Mouse (Mus musculus): Measurements from ENCODE around the gene Atcay. TPM values are rescaled to one million over a fixed set of nuclear protein-coding genes. Genes with fewer than 3 reads are reported as not detected.

Gene Atcay
- polyA plus RNA-seq, 1 experiment from 2014 or later: 6.7 TPM

DNA sequence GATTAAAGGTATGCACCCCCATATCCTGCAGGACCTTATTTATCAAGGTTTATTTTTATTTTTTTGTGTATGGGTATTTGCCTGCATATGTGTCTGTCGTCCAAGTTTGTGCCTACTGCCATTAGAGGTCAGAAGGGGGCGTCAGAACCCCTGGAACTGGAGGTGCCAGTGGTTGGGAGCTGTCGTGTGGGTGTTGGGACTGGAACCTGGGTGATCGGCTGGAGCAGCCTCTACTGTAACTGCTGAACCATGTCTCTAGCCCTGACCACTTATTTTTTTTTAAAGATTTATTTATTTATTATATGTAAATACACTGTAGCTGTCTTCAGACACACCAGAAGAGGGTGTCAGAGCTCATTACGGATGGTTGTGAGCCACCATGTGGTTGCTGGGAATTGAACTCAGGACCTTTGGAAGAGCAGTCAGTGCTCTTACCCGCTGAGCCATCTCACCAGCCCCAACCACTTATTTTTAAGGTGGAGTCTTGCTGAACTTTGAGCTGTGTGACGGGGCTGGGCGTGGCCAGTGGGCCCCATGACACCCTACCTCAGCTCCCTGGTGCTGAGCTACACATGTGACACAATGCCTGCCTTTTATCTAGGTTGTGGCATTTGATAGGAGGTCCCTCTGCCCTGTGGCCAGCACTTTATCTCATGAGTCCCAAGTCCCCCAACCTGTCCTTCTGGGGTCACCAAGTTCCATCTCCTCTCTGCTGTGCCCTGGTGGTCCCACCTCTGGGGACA, 27.5 kb downstream of the Atcay start:
- DNase-seq (ENCODE audit: extremely low spot score, low spot score): no peak
- no peak overlapping the region for H3K27ac ChIP-seq
- H3K4me3 ChIP-seq: no peak overlapping the region
- no peaks in the 10 kb centered on the region for H3K9me3 ChIP-seq
- 72% methylated on average over 8 of the region's 8 CpGs for WGBS
- H3K36me3 ChIP-seq (replicated peaks): no peaks in the 10 kb centered on the region
- peaks cover 22% of the 10 kb centered on the region for H3K27me3 ChIP-seq (ENCODE audit: poor library complexity, severe bottlenecking)
- H3K4me1 ChIP-seq: peaks cover 10% of the 10 kb centered on the region

DNA sequence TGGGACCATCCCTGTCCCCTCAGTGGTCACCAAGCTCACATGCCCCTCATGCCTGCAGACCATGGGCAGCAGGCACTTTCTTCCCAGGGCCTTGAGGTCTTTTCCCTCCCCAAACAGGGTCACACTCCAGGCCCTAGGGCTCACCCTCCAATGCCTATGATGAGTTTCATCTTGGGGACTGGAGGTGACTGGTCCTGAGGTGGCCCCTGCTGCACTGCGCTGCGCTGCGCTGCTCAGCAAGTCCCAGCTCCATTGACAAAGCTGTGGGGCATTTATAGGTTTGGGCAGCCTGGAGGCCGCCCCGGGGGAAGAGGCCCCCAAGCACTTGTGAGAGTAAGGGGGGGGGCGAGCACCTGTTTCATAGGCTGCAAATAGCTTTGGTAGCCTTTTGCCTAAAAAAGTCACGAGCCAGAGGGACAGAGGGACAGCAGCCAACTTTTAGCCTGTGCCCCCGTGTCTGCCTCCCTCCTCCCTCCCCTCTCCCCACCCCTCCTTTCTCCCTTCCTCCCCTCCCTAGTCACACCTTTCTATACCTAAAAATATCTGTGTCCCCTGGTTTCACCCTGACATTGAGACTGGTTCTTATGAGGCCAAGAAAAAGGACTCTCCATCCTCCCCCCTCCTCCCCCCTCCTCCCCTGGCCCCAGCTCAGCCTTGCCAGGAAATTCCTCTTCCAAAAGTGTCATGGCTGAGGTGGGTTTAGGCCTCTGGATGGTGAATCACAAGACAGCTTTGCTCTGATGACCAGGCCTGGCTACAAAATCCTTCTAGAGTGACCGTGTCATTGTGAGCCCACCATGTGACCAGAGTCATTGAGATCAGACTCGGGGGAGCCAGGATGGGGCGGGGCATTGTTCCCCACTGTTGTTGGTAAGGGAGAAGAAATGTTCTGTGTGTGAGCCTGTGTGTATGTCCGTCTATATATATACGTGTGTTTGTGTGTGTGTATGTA, 28.6 kb downstream of the Atcay start, which contains the start of gene Nmrk2:
Gene Nmrk2, minus strand, starts transcription at position 245 of the 952 bp plus-strand sequence.
- H3K27ac ChIP-seq: no peak within 1 kb of the TSS
- WGBS: 64% methylated on average over 13 of the region's 13 CpGs
- H3K36me3 ChIP-seq (replicated peaks): no peaks in the 10 kb centered on the region
- H3K9me3 ChIP-seq: no peaks in the 10 kb centered on the region
- peaks cover 10% of the 10 kb centered on the region for H3K4me1 ChIP-seq
- H3K27me3 ChIP-seq (ENCODE audit: poor library complexity, severe bottlenecking): peaks cover 29% of the 10 kb centered on the region
- DNase-seq (ENCODE audit: extremely low spot score, low spot score): no peak
- no peak within 1 kb of the TSS for H3K4me3 ChIP-seq

DNA sequence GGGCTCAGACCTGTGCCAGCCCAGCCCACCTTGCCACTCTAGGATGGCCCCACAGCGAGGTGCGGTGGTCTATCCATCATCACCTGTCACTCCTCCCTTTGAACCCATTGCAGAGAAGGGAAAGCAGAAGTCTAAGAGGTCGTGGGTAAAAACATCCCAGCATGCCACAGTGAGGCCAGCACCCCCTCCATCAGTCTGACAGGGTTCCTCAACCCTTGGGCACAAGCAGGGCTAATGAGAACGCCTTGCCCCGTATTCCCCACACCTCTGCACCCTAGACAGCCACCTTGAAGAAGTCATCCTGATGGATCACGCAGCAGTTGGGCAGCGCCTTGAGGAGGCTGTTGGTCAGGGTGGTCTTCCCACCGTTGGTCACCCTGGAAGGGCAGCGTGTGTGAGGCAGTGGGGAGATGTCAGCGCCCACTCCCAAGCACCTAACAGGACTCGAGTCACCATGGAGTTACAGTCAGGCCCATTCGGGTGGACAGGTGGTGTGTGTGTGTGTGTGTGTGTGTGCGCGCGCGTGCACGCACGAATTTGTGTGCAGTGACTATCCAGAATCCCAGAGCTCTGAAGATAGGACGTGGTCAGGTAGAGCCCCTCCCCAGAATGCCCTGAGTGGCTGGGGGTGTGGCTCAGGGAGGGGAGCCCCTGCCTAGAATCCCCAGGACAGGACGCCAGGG, 29.9 kb downstream of the Atcay start:
- WGBS: 82% methylated on average over 20 of the region's 20 CpGs
- Histone ChIP-seq H3K9me3 (no peaks in the 10 kb centered on the region), H3K36me3 (replicated peaks) (no peaks in the 10 kb centered on the region), H3K4me1 (peaks cover 10% of the 10 kb centered on the region), H3K27ac (no peak overlapping the region), H3K27me3 (ENCODE audit: poor library complexity, severe bottlenecking) (peaks cover 42% of the 10 kb centered on the region), H3K4me3 (no peak overlapping the region)
- no peak for DNase-seq (ENCODE audit: extremely low spot score, low spot score)

DNA sequence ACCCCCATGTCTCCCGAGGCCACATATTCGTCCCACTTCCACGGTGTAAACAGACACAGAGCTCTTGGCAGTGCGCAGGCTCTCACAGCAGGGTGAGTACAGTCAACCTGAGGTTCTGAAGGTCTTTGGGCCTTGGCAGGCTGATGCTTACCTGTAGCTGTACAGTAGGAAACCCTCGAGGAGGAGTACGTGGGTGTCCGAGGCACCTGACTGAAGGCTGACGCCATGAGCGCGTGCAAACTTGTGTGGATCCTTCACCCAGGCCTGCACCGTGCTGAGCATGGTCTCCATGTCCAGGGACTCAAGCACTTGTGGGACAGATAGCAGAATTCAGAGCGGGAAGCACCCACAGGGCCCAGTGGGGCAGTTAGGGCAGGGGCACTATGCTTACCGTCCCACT, 30.5 kb downstream of the Atcay start:
- peaks cover 12% of the 10 kb centered on the region for H3K4me1 ChIP-seq
- H3K36me3 ChIP-seq (replicated peaks): no peaks in the 10 kb centered on the region
- peaks cover 48% of the 10 kb centered on the region for H3K27me3 ChIP-seq (ENCODE audit: poor library complexity, severe bottlenecking)
- DNase-seq (ENCODE audit: extremely low spot score, low spot score): no peak
- no peaks in the 10 kb centered on the region for H3K9me3 ChIP-seq
- 84% methylated on average over 13 of the region's 13 CpGs for WGBS
- no peak overlapping the region for H3K27ac ChIP-seq
- no peak overlapping the region for H3K4me3 ChIP-seq

DNA sequence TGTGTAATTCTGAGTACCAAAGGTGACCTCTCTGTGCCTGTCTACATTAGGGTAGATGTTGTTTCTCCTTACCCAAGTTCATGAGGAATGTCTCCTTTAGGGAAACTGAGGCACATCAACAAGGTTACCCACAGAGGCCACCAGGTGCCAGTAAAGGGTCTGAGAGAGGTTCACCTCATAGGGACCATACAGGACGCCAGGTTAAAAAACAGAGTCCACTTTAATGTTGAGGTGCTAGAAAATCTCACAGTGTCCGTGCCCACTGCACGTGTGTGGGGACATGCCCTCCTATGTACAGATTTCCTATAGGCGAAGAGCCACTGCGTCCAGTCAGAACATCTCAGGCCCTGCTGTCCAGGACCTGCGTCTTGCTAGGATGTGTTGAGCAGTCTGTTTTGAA, 31.6 kb downstream of the Atcay start:
- Histone ChIP-seq H3K27ac (no peak overlapping the region), H3K27me3 (ENCODE audit: poor library complexity, severe bottlenecking) (peaks cover 60% of the 10 kb centered on the region), H3K36me3 (replicated peaks) (no peaks in the 10 kb centered on the region), H3K9me3 (no peaks in the 10 kb centered on the region), H3K4me1 (peaks cover 21% of the 10 kb centered on the region), H3K4me3 (no peak overlapping the region)
- no peak for DNase-seq (ENCODE audit: extremely low spot score, low spot score)
- WGBS: 83% methylated on average over 6 of the region's 6 CpGs

GRCm38 (mm10) chr10:81198230-81198629, 32.4 kb downstream of the Atcay start:
- no peaks in the 10 kb centered on the region for H3K9me3 ChIP-seq
- H3K27ac ChIP-seq: no peak overlapping the region
- H3K36me3 ChIP-seq (replicated peaks): no peaks in the 10 kb centered on the region
- H3K27me3 ChIP-seq (ENCODE audit: poor library complexity, severe bottlenecking): peaks cover 67% of the 10 kb centered on the region
- WGBS: 3% methylated on average over 9 of the region's 9 CpGs
- H3K4me1 ChIP-seq: peaks cover 26% of the 10 kb centered on the region
- no peak overlapping the region for H3K4me3 ChIP-seq
- DNase-seq (ENCODE audit: extremely low spot score, low spot score): peak; percentile 66

DNA sequence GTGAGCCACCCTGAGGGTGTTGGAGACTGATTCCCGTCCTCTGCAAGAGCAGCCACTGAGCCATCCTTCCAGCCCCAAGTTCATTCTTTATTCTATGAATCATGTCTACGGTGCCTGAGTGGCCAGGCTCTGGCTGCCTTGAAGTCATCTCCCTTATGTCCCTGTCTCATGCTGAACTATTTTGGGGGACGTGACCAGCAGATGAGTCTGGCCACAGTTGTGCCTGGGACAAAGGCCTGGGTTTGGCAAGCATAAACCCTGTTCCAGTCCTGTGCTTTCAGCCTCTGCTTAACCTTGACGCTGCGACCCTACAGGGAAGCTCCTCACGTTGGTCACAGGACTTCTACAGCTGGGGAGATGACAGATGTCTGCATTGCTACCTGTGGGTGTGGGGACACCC, 33.3 kb downstream of the Atcay start:
- no peak overlapping the region for H3K4me3 ChIP-seq
- H3K9me3 ChIP-seq: no peaks in the 10 kb centered on the region
- H3K4me1 ChIP-seq: peaks cover 33% of the 10 kb centered on the region
- WGBS: 66% methylated on average over 6 of the region's 6 CpGs
- no peak for DNase-seq (ENCODE audit: extremely low spot score, low spot score)
- H3K36me3 ChIP-seq (replicated peaks): no peaks in the 10 kb centered on the region
- H3K27me3 ChIP-seq (ENCODE audit: poor library complexity, severe bottlenecking): peaks cover 73% of the 10 kb centered on the region
- no peak overlapping the region for H3K27ac ChIP-seq

DNA sequence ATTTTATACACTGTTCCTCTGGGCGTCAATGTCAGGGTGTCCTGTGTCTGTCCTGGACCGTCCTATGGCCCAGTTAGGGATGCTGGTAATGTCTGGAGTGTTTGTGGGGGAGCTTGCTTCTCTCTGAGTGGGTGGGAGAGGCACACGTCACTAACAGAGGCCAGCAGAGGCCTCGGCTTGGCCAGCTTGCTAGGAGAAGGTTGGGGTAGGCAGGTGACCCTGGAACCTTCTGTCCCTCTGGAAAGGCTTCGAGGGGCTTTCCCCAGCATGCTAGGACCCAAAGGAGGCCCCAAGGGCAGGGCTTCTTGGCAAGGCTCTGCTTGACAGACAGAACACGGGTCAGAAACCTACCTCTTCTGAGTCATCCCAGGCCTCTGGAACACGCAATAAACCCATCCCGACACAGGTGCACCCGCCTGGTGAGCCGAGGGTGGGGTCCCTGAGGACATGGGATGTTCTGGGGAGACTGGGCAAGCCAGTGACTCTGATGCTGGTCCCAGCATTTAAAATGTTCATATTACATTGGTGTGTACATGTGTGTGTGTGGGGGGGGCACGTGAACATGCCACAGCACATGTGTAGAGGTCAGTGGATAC, 34.1 kb downstream of the Atcay start:
- H3K27ac ChIP-seq: no peak overlapping the region
- H3K9me3 ChIP-seq: no peaks in the 10 kb centered on the region
- DNase-seq (ENCODE audit: extremely low spot score, low spot score): no peak
- H3K4me3 ChIP-seq: no peak overlapping the region
- WGBS: 70% methylated on average over 11 of the region's 11 CpGs
- H3K4me1 ChIP-seq: peaks cover 33% of the 10 kb centered on the region
- peaks cover 2% of the 10 kb centered on the region for H3K36me3 ChIP-seq (replicated peaks)
- H3K27me3 ChIP-seq (ENCODE audit: poor library complexity, severe bottlenecking): peaks cover 73% of the 10 kb centered on the region

DNA sequence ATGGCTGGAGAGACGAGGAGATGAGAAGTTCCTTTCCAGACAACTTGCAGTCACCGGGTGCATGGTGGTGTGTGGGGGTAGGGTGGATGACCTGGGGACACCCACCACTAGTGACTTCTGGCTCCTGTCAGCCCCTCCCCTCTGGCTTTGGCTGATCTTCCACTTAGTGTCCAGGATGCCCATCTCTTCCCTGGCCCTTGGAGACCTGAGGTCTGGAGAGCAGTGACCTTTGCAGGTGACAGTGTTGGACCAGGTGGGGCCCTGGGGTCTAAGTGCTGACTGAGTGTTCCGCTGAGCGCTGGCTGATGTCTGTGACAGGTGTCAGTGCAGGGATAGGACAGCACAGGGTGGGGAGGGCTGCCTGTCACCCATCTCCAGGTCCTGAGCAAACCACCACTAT, 35.3 kb downstream of the Atcay start:
- Histone ChIP-seq H3K4me3 (no peak overlapping the region), H3K9me3 (no peaks in the 10 kb centered on the region), H3K4me1 (peaks cover 44% of the 10 kb centered on the region), H3K27me3 (ENCODE audit: poor library complexity, severe bottlenecking) (peaks cover 65% of the 10 kb centered on the region), H3K36me3 (replicated peaks) (peaks cover 14% of the 10 kb centered on the region), H3K27ac (no peak overlapping the region)
- 71% methylated on average over 4 of the region's 4 CpGs for WGBS
- no peak for DNase-seq (ENCODE audit: extremely low spot score, low spot score)

GRCm38 (mm10) chr10:81193991-81194774, 36.5 kb downstream of the Atcay start:
- WGBS: 15% methylated on average over 37 of the region's 37 CpGs
- peaks cover 55% of the 10 kb centered on the region for H3K27me3 ChIP-seq (ENCODE audit: poor library complexity, severe bottlenecking)
- H3K27ac ChIP-seq: no peak overlapping the region
- H3K4me3 ChIP-seq: peak overlapping the region; percentile 29; the same call in 1 of the 2 replicates
- H3K9me3 ChIP-seq: no peaks in the 10 kb centered on the region
- no peak for DNase-seq (ENCODE audit: extremely low spot score, low spot score)
- peaks cover 44% of the 10 kb centered on the region for H3K4me1 ChIP-seq
- H3K36me3 ChIP-seq (replicated peaks): peaks cover 22% of the 10 kb centered on the region

DNA sequence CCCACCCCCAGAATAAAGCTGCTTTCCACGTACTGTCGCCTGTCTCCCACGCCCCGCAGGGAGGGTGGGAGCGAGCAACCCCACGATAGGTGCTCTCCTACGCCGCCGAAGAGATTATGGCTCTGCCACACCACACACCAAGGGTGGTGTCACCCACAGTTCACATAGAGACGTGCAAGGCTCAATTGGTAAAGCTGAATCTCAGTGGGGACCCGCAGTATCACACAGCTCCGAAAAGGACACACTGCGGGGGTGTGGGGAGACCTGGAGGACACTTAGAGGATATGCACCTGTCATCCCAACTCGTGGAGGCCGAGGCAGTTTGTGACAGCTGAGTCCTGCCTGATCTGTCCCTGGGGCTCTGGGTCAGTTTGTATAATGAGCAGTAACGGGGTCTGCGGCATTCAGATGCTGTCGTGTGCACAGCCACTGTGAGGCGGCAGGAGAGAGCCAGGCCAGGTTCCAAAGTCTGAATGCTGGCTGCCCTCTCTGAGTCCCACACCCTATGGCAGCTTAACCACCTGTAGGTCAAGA, 37.6 kb downstream of the Atcay start:
- Histone ChIP-seq H3K36me3 (replicated peaks) (peaks cover 30% of the 10 kb centered on the region), H3K4me1 (peaks cover 44% of the 10 kb centered on the region), H3K9me3 (no peaks in the 10 kb centered on the region), H3K4me3 (peak overlapping the region; percentile 65), H3K27ac (peak overlapping the region; percentile 91), H3K27me3 (ENCODE audit: poor library complexity, severe bottlenecking) (peaks cover 50% of the 10 kb centered on the region)
- 6% methylated on average over 19 of the region's 19 CpGs for WGBS
- DNase-seq (ENCODE audit: extremely low spot score, low spot score): no peak
